Mouse (Mus musculus) neural tube, embryonic 14.5 days (tissue): ENCODE results near the gene Slc35f3. TPM values are rescaled to one million over a fixed set of nuclear protein-coding genes. Genes with fewer than 3 reads are reported as not detected.

Source experiments
- ATAC-seq: fragments of 200-750 bp; cut with Nextera tagmentation; 2 replicates; pipeline ENCODE4 v1.8.0; 2017; ENCODE audit warnings: low read depth, mild to moderate bottlenecking, moderate TSS enrichment, moderate library complexity
- H3K27ac ChIP-seq: fragments of 300-500 bp; sonication (generic); 2 replicates; pipeline ENCODE4 v1.5.1; 2014; ENCODE audit warnings: low read depth, mild to moderate bottlenecking, control low read depth, low read length, moderate library complexity, mixed read lengths
- H3K27me3 ChIP-seq: fragments of 300-500 bp; sonication (generic); 2 replicates; pipeline ENCODE4 v1.6.1; 2014; ENCODE audit warnings: low read length; ENCODE audit not compliant: control insufficient read depth, insufficient read depth
- H3K36me3 ChIP-seq: fragments of 300-500 bp; sonication (generic); 2 replicates; pipeline ENCODE4 v1.6.1; 2014; ENCODE audit warnings: low read length, mixed read lengths; ENCODE audit not compliant: control insufficient read depth, insufficient read depth
- H3K4me1 ChIP-seq: fragments of 300-500 bp; sonication (generic); 2 replicates; pipeline ENCODE4 v1.6.1; 2014; ENCODE audit warnings: low read length; ENCODE audit not compliant: control insufficient read depth, insufficient read depth
- H3K4me2 ChIP-seq: fragments of 300-500 bp; sonication (generic); 2 replicates; pipeline ENCODE4 v1.6.1; 2014; ENCODE audit warnings: mild to moderate bottlenecking, low read depth, low read length, control low read depth
- H3K4me3 ChIP-seq: fragments of 300-500 bp; sonication (generic); 2 replicates; pipeline ENCODE4 v1.5.1; 2014; ENCODE audit warnings: low read depth, low read length, control low read depth, mixed read lengths
- H3K9ac ChIP-seq: fragments of 300-500 bp; sonication (generic); replicated peaks from 2 replicates; pipeline ENCODE4 v1.6.1; 2014; ENCODE audit warnings: low read depth, mild to moderate bottlenecking, control low read depth, low read length, mixed read lengths
- H3K9me3 ChIP-seq: fragments of 300-500 bp; sonication (generic); 2 replicates; pipeline ENCODE4 v1.6.1; 2016; ENCODE audit warnings: low read length; ENCODE audit not compliant: control insufficient read depth
- WGBS: fragments of 180-500 bp; shearing (Covaris S2); extraction: QIAGEN DNeasy Blood & Tissue Kit; methylation state at CpG from one replicate; pipeline ENCODE4 v1.1.7; 2014; 5-methylcytosine and 5-hydroxymethylcytosine counted together
- polyA plus RNA-seq: library from polyadenylated mRNA; unstranded; fragments of >200 nt; fragmentation: Nextera tagmentation; extraction: Ambion mirVana; gene quantifications from 2 replicates; pipeline ENCODE4 v1.2.1, GENCODE M21; 2014

The Slc35f3 gene
- polyA plus RNA-seq, 1 experiment from 2014 or later, result 4.3 TPM

GRCm38 (mm10) chr8:126353259-126353658, 54.9 kb downstream of the Slc35f3 start:
- WGBS, result 68% methylated on average over 1 of the region's 1 CpGs

GRCm38 (mm10) chr8:126357946-126358345, 59.6 kb downstream of the Slc35f3 start:
- WGBS, result 23% methylated on average over 3 of the region's 3 CpGs
- H3K4me3 ChIP-seq, result no peak overlapping the region
- H3K27me3 ChIP-seq, result no peaks in the 10 kb centered on the region
- H3K4me1 ChIP-seq, result no peaks in the 10 kb centered on the region
- H3K9me3 ChIP-seq, result no peaks in the 10 kb centered on the region
- no peaks in the 10 kb centered on the region for H3K36me3 ChIP-seq
- no peak overlapping the region for H3K27ac ChIP-seq
- no peak overlapping the region for H3K9ac ChIP-seq
- no peak for ATAC-seq
- no peak overlapping the region for H3K4me2 ChIP-seq

More at GRCm38 (mm10) chr8:126353259-126353658, 54.9 kb downstream of the Slc35f3 start:
- no peak overlapping the region for H3K9ac ChIP-seq
- no peaks in the 10 kb centered on the region for H3K4me1 ChIP-seq
- no peaks in the 10 kb centered on the region for H3K36me3 ChIP-seq
- ATAC-seq, result no peak
- no peak overlapping the region for H3K4me3 ChIP-seq
- H3K9me3 ChIP-seq, result no peaks in the 10 kb centered on the region
- H3K27me3 ChIP-seq, result no peaks in the 10 kb centered on the region
- H3K27ac ChIP-seq, result no peak overlapping the region
- H3K4me2 ChIP-seq, result no peak overlapping the region

- no peaks in the 10 kb centered on the region for H3K27me3 ChIP-seq
- H3K36me3 ChIP-seq, result no peaks in the 10 kb centered on the region
- H3K9me3 ChIP-seq, result no peaks in the 10 kb centered on the region
- no peak overlapping the region for H3K4me3 ChIP-seq
- H3K4me2 ChIP-seq, result no peak overlapping the region
- 50% methylated on average over 6 of the region's 6 CpGs for WGBS
- H3K9ac ChIP-seq, result no peak overlapping the region
- no peaks in the 10 kb centered on the region for H3K4me1 ChIP-seq
- peak; percentile 38; the same call in 1 of the 2 replicates for ATAC-seq
- peak overlapping the region; percentile 66; the same call in 1 of the 2 replicates for H3K27ac ChIP-seq
These were observed 60.9 kb downstream of the Slc35f3 start for GRCm38 (mm10) chr8:126359296-126359695.

GRCm38 (mm10) chr8:126360106-126360505, 61.7 kb downstream of the Slc35f3 start:
- no peak overlapping the region for H3K27ac ChIP-seq
- no peaks in the 10 kb centered on the region for H3K36me3 ChIP-seq
- no peak for ATAC-seq
- no peaks in the 10 kb centered on the region for H3K27me3 ChIP-seq
- 73% methylated on average over 11 of the region's 11 CpGs for WGBS
- H3K4me2 ChIP-seq, result no peak overlapping the region
- H3K4me1 ChIP-seq, result no peaks in the 10 kb centered on the region
- no peak overlapping the region for H3K4me3 ChIP-seq
- H3K9ac ChIP-seq, result no peak overlapping the region
- no peaks in the 10 kb centered on the region for H3K9me3 ChIP-seq

GRCm38 (mm10) chr8:126360701-126361100, 62.3 kb downstream of the Slc35f3 start:
- Histone ChIP-seq H3K27me3 (no peaks in the 10 kb centered on the region), H3K36me3 (no peaks in the 10 kb centered on the region), H3K4me3 (no peak overlapping the region), H3K9ac (no peak overlapping the region), H3K4me2 (no peak overlapping the region), H3K27ac (no peak overlapping the region), H3K4me1 (no peaks in the 10 kb centered on the region), H3K9me3 (no peaks in the 10 kb centered on the region)
- 63% methylated on average over 5 of the region's 5 CpGs for WGBS
- ATAC-seq, result no peak

- Histone ChIP-seq H3K9ac (no peak overlapping the region), H3K36me3 (no peaks in the 10 kb centered on the region), H3K9me3 (no peaks in the 10 kb centered on the region), H3K27ac (no peak overlapping the region), H3K4me2 (no peak overlapping the region), H3K4me3 (no peak overlapping the region), H3K27me3 (no peaks in the 10 kb centered on the region), H3K4me1 (no peaks in the 10 kb centered on the region)
- no peak for ATAC-seq
- 75% methylated on average over 3 of the region's 3 CpGs for WGBS
These were observed 67.9 kb downstream of the Slc35f3 start for GRCm38 (mm10) chr8:126366251-126366650.

GRCm38 (mm10) chr8:126368349-126369054, 70.1 kb downstream of the Slc35f3 start:
- H3K27ac ChIP-seq, result no peak overlapping the region
- H3K36me3 ChIP-seq, result no peaks in the 10 kb centered on the region
- no peak overlapping the region for H3K4me2 ChIP-seq
- H3K27me3 ChIP-seq, result no peaks in the 10 kb centered on the region
- H3K9ac ChIP-seq, result no peak overlapping the region
- H3K4me1 ChIP-seq, result no peaks in the 10 kb centered on the region
- H3K4me3 ChIP-seq, result no peak overlapping the region
- H3K9me3 ChIP-seq, result no peaks in the 10 kb centered on the region
- WGBS, result 79% methylated on average over 10 of the region's 10 CpGs
- ATAC-seq, result no peak

GRCm38 (mm10) chr8:126371871-126372270, 73.5 kb downstream of the Slc35f3 start:
- Histone ChIP-seq H3K36me3 (no peaks in the 10 kb centered on the region), H3K9ac (no peak overlapping the region), H3K27me3 (no peaks in the 10 kb centered on the region), H3K4me1 (no peaks in the 10 kb centered on the region), H3K9me3 (no peaks in the 10 kb centered on the region), H3K4me2 (no peak overlapping the region), H3K4me3 (no peak overlapping the region), H3K27ac (no peak overlapping the region)
- WGBS, result 86% methylated on average over 3 of the region's 3 CpGs
- no peak for ATAC-seq

- H3K4me2 ChIP-seq, result no peak overlapping the region
- no peak for ATAC-seq
- no peak overlapping the region for H3K4me3 ChIP-seq
- WGBS, result 86% methylated on average over 6 of the region's 6 CpGs
- H3K9me3 ChIP-seq, result no peaks in the 10 kb centered on the region
- no peak overlapping the region for H3K27ac ChIP-seq
- no peaks in the 10 kb centered on the region for H3K36me3 ChIP-seq
- no peak overlapping the region for H3K9ac ChIP-seq
- no peaks in the 10 kb centered on the region for H3K27me3 ChIP-seq
- no peaks in the 10 kb centered on the region for H3K4me1 ChIP-seq
These were observed 81.2 kb downstream of the Slc35f3 start for GRCm38 (mm10) chr8:126379580-126379979.
